Mouse (Mus musculus): ENCODE results near the gene Ighmbp2. TPM values are rescaled to one million over a fixed set of nuclear protein-coding genes. Genes with fewer than 3 reads are reported as not detected.
"Not testable (repeated sequence)": the region's sequence is repeated elsewhere in the genome, so short reads cannot be mapped to it uniquely, and the experiment has no call there.

Gene Ighmbp2
- total RNA-seq, 4 experiments from 2014 or later, result 10.9 to 11.9 (median 11.4) TPM

- DNase-seq (ENCODE audit: low spot score in 2 of 2), result no peak
Measured at GRCm38 (mm10) chr19:3289006-3289405, 6.2 kb upstream of the Ighmbp2 start.

DNA sequence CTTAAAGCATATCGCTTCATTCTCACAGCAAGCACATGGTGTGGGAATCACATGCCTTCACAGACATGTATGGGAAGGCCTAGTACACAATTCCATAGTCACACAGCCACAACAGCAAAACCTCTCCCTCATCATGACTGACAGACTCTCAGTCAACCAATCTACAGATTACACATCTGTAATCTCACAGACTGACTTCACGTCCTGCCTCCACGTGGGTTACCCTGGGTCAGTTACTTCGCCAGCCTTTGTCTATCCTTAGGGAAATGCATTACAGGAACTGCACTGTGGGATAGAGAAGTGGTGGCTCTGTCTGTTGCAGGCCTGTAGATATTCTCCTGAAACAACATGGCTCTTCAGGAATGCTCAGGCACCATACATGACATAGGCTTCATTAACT lies 931 bp downstream of the Ighmbp2 start:
- no peak for DNase-seq (ENCODE audit: low spot score in 2 of 2)

DNA sequence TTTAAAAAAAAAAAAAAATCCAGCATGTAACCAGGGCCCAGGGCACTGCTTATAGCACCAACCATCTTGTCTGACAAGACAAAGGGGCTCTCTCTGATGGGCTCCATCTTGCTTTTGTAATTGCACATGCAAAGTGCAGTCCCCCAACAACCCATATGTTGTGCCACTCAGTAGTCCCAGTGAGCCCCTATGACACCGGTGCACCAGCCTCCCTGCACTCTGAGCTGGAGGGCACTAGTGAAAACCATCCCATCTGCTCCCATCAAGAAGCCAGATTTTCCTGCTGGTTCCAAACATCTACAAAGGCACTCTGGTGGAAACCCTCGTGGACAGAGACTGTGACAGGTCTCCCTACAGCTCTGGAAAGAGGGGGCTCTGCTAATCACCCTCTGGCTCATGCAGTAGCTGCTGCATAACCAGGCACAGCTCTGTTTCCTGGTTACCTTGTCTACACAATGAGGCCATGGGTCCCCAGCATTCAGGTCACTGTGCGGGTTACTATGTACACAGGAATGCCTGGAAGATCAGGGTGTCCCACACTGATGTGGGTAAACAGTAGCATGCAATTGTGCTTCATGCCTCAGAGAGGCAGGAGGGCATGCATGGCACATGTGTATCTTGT lies 7.0 kb downstream of the Ighmbp2 start:
- DNase-seq (ENCODE audit: low spot score in 2 of 2), result no peak

GRCm38 (mm10) chr19:3273331-3273730 lies 9.5 kb downstream of the Ighmbp2 start:
- no peak for DNase-seq (ENCODE audit: low spot score in 2 of 2)

- no peak for DNase-seq (ENCODE audit: low spot score in 2 of 2)
Measured at GRCm38 (mm10) chr19:3271366-3271765, 11.5 kb downstream of the Ighmbp2 start.

DNA sequence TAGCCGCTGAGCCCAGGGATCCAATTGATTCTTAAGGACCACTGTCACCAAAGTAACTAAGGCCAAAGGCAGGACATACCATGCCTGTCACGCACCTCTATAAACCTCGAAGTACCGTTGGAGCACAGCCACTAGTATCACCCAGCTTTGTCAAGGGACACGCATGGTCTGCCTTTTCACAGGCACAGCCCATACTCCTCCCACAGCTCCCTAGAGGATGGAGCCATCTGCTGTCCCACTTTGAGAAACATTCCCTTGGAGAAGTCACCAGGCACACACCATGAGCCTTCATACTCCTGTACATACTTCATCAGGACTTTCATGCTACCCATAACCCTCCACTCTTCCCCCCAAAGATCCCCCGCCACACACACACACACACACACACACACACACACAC lies 13.0 kb downstream of the Ighmbp2 start:
- peak in 1 of 2 experiments; percentile 8 for DNase-seq (ENCODE audit: low spot score in 2 of 2)

- peak in 1 of 2 experiments; percentile 1 for DNase-seq (ENCODE audit: low spot score in 2 of 2)
Measured at GRCm38 (mm10) chr19:3269279-3269678, 13.5 kb downstream of the Ighmbp2 start.

DNA sequence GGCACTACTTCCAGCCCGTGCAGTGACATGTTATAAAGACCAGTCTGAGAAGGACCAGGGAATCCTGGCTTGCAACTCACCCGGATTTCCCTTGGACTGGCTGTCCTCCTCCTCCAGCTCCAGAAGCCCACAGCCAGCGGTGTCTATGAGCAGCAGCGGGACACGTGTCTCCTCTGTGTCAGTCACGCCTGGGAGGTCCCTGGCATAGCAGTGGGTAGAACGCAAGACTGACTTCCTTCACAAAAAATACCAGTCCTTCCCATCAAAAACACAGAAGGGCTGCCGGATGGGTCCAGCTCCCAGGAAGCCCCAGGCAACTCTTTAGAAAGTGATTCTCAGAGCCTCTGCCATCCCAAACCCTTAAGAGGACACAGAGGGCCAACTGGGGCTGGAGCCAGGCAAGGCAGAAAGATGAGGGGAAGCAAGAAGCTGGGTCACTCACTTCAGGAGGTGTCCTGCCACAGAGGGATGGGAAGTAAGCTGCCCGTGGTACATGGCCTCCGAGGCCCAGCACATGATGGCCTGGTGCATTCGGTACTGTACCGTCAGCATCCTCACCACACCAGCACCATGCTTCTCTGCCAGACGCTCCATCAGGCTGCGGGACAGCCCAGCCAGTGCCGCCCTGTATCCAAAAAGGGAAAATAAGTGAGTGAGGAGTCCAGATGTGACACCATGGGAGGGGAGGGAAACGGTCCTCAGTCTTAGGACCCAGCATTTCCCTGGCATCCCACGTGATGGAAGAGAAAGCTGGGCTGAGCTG lies 14.4 kb downstream of the Ighmbp2 start:
- peak; percentile 0 to 4 for DNase-seq (ENCODE audit: low spot score in 2 of 2)

DNA sequence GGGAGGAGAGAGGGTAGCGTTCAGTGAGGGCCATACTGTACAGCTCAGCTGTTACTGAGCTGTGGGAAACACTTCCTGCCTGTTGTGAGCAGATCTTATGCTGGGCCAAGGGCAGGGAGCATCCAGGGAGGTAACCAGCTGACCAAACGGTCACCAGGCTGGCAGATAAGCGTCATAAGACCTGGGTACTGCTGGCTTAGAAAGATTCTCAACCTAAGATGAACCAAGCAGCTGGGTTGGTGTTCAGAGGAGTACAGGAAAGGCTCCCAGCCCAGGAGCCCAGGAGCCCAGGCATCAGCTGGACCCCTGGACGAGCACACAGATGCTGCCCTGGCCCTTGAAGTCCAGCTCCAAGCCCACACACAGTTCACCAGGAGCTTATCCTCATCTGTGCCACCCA lies 15.5 kb downstream of the Ighmbp2 start:
- peak in 1 of 2 experiments; percentile 2 for DNase-seq (ENCODE audit: low spot score in 2 of 2)

DNA sequence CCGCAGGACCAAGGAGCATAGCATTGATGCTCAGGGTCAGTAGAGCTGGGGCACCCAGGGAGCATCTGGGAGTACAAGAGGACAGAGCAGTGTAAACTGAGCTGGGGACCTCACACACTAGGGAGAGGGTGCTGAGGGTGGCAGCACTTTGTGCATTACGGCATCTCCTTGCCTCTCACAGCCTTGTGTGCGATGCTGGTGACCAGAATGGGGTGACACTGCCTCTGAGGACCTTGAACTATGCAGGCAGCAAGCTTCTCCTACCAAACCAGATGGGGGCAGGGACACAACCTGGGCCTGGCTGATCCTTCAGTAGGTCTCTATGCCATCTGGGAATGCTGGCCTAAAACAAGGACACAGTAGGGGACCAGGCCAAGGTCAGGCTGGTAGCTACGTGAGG lies 16.1 kb downstream of the Ighmbp2 start:
- DNase-seq (ENCODE audit: low spot score in 2 of 2), result peak in 1 of 2 experiments; percentile 1

- DNase-seq (ENCODE audit: low spot score in 2 of 2), result peak in 1 of 2 experiments; percentile 1
Measured at GRCm38 (mm10) chr19:3266136-3266535, 16.7 kb downstream of the Ighmbp2 start.

DNA sequence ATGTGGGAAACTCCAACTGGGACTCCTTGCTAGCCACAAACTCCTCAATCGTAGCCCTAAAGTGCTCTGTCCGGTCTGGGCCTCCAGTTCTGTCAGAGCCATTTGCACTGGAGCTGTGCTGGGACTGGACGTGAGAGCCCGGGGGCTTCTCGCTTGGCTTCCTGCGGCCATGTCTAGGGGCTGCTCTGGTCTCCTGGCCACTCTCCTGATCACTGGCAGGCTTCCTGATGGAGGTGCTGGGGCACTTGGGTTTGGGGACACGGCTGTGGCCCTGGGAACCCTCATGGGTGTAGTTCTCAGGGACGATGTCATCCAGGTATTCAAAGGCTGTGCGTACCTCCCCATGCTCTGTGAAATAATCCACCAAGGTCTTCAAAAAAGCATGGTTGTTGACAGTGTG lies 17.6 kb downstream of the Ighmbp2 start:
- no peak for DNase-seq (ENCODE audit: low spot score in 2 of 2)

DNA sequence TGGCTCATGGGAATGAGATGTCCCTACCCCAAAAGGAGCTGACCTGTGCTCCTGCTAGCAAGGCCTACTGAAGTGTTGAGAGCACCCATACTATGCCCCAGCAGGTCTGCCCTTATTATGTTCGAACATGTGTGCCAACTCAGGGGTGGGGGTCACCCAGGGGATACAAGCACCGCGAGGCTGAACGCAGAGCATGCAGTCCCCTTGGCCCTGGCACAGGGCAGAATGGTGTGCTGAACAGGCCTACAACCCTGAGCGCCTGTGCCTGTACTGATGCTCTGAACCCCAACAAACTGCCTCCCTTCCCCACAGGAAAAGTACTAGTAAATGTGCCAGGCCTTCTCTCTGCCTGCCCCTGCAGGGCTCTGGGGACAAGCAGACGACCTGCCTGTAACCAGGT lies 18.5 kb downstream of the Ighmbp2 start:
- peak in 1 of 2 experiments; percentile 4 for DNase-seq (ENCODE audit: low spot score in 2 of 2)

DNA sequence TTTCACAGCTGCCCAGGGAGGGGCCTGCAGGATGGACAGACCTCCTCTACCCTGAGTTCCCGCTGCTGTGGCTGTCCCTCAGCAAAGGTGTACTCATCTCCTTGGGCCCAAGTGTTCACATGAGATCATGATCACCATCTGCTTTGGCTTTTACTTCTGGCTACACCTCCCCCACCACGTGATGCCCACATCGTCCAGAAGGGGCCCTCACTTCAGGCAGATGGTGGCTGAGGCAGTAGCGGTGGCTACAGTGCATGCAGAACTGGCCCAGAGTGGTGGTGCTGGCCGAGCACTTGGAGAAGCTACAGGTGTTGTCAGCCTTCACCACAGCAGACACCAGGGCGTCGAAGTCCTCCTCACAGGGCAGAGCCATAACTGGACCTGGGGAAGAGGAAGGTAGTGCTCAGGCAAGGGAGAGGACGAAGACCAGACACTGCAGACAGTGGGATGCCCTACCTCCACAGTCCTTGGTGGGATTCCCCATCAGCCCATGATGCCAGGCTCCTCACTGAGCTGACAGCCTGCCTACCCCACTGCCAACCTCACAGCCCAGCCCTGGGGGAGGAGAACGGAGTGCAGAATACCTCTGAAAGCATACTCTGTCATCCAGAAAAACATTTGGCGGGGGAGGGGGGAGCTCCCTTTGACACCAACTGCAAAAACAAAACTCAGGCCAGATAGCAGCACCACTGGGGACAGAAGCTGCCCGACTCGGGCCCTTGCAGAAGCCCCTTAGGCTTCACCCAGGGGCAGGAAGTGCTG lies 20.9 kb downstream of the Ighmbp2 start:
- peak in 1 of 2 experiments; percentile 3 for DNase-seq (ENCODE audit: low spot score in 2 of 2)

DNA sequence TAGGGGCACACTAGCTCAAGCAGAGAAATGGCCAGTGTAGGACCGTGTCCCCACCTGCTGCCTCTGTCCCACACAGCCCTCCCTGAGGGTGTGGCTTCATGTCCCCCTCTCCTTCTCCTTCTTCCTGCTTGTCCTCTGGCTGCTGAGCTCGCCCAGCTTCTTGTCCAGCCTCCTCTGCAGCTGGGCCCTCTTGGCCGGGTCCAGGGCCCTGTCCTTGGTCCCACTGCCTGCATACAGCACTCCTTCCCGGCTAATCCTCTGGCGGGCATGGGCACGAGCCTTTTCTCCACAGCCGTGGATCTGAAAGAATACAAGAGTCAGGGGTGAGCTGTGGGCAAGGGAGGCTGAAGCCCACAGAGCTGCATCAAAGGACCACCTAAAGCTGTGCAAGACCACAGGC lies 21.5 kb downstream of the Ighmbp2 start:
- no peak for DNase-seq (ENCODE audit: low spot score in 2 of 2)

DNA sequence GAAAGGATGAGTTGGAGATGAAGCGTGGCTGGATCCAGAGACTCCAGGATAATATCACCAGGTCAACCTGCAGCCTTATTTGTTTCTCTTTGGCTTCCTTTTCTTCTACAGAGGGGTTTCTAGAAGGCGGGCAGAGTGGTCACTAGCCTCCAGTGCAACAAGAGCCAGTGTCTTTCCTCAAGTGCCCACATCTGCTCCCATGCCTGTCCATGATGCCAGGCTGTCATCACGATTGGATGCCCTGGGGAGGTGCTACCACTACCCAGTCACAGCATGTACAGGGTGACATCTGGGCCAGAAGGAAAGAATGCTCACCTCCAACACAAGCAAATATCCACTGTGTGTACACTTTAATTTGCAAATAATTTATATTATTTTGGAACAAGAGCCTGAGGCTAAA lies 22.2 kb downstream of the Ighmbp2 start:
- DNase-seq (ENCODE audit: low spot score in 2 of 2), result no peak

GRCm38 (mm10) chr19:3260016-3260415 lies 22.8 kb downstream of the Ighmbp2 start:
- DNase-seq (ENCODE audit: low spot score in 2 of 2), result no peak

GRCm38 (mm10) chr19:3225261-3225660 lies 57.6 kb downstream of the Ighmbp2 start:
- DNase-seq (ENCODE audit: low spot score in 2 of 2), result not testable (repeated sequence)

DNA sequence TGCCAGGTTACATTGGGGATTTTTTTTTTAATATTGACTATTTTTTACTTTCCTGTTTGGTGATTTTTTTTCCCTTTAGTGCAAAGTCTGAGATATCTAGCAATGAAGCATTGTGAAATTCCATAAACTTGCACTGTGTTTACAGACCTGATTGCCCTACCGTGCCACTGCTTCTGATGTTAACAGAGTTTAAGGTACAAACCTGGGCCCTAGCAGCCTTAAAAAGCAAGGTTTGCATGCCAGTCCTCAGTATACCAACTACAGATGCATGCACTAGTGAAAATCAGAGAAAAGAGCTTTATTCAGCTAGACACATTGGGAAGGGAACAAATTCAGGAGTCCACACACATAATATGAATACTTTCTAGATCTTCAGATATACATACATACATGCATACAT lies 67.9 kb downstream of the Ighmbp2 start:
- not testable (repeated sequence) for DNase-seq (ENCODE audit: low spot score in 2 of 2)

Measured in left cerebral cortex, adult 8-10 months (tissue).